Mouse (Mus musculus) erythroid progenitor cell, adult 5-6 weeks (primary cell): ENCODE measurements around the gene Lpcat3. TPM values are rescaled to one million over a fixed set of nuclear protein-coding genes. Genes with fewer than 3 reads are reported as not detected.
"Not testable (repeated sequence)": the region's sequence is repeated elsewhere in the genome, so short reads cannot be mapped to it uniquely, and the experiment has no call there.

Experiments used
- ATAC-seq: replicated peaks from 2 replicates; pipeline ENCODE4 v1.8.0; 2016; ENCODE audit warnings: moderate number of reproducible peaks, mild to moderate bottlenecking, moderate TSS enrichment, inconsistent platforms; ENCODE audit not compliant: poor library complexity, low FRiP score, severe bottlenecking
- total RNA-seq, 2 experiments: library from RNA; stranded (forward) in 1 of 2; stranded (reverse) in 1 of 2; fragments of 150-400 nt in 1 of 2; fragments of 186-747, 209-891 nt in 1 of 2; gene quantifications; 2 replicates each; pipeline versions ENCODE4 v1.2.3 to v1.2.4; 2015 to 2017; ENCODE audit warnings: low replicate concordance in 2 of 2

Gene Lpcat3
- total RNA-seq (2015; ENCODE audit: low replicate concordance) (452 and 538 TPM in 2 replicates), total RNA-seq (2017; ENCODE audit: low replicate concordance) (191 and 249 TPM in 2 replicates)

GRCm38 (mm10) chr6:124662477-124663423 lies at the start of gene Lpcat3:
Gene Lpcat3 (plus strand): TSS chr6:124663027.
- peak; percentile 92 for ATAC-seq

- ATAC-seq, result no peak
These were observed 37.2 kb upstream of the Lpcat3 start for GRCm38 (mm10) chr6:124625612-124626011.

GRCm38 (mm10) chr6:124626184-124626583 lies 36.6 kb upstream of the Lpcat3 start:
- ATAC-seq, result not testable (repeated sequence)

DNA sequence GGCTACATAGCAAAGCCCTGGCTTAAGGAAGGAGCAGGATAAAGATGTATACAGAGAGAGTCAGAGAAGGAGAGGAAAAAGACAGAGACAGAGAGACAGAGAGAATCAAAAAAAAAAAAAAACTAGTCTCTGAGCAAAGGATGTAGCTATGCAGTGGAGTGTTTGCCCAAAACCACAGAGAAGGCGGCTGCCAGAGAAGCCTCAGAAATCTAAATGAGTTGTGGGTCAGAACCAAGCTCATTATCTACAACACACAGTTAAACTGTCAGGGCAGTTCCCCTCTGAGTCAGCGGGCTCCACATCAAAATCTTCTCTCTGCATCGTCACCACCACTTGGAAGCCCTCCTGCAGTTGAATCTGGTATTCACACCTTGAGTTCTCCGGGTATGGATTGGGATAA lies 32.1 kb upstream of the Lpcat3 start:
- no peak for ATAC-seq

DNA sequence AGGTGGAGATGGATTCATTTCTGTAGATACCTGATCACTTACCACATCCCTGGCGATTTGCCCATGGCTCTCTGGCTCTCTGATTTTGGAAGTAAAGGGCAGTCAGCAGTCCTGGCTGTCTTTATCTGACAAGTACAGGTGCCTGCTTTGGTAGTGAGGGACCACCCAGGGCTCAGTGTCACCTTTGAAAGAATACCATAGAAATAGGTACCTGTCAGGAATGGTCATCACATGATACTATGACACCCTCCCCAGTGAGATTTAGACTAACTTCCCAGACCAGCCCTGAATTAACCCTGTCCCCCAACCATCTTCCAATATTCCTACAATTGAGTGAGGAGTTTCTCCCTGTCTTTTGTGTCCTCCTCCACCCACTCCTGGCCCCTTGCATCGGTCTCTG lies 26.8 kb upstream of the Lpcat3 start, which contains the start of gene C1s2:
Gene C1s2 (minus strand): TSS at position 101 of the 400 bp plus-strand sequence.
- ATAC-seq, result not testable (repeated sequence)

DNA sequence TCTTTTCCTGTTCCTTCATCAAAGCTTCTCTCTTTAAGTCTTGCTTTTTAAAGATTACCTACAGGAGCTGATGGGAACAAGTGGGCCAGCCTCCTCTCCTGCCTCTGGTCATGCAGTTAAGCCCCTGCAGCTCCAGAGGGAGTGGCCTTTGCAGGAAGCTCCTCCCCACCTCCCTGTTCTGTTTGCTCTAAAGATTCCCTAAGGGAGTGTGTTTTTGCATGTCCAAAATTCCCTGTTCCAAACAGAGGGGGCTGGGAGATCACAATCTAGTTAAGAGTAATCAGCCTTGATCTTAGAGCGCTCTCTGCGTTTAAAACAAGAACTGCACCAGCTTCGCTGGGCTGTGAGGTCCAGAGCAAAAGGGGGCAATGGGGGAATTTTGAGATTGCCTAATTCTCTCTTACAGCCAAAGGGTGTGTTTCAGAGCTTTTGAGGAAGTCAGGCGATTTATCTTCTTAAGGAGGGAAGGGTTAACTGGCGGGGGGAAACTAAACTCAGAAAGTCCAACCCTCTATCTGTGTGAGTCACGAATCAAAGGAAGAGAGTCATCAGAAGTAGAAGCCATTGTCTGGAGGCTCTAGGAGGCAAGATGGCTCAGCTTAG lies 25.9 kb upstream of the Lpcat3 start:
- ATAC-seq, result not testable (repeated sequence)

GRCm38 (mm10) chr6:124640041-124640440 lies 22.8 kb upstream of the Lpcat3 start:
- no peak for ATAC-seq

DNA sequence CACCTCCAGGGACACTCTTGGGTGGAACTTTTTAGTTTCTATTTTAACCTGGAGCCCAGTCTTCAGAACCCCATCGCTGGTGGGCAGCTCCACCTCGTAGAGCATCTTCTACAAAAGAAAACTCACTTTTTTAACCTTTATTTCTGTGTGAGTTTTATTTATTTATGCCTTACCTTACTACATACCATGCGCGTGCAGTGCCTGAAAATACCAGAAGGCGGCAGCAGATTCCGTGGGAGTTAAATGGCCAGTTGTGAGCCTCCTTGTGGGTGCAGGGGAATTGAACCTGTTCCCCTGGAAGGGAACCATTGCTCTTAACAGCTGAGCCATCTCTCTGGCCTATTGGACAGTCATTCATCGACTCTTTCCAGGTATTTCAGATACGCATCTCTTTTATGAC lies 21.8 kb upstream of the Lpcat3 start:
- ATAC-seq, result peak; percentile 69

DNA sequence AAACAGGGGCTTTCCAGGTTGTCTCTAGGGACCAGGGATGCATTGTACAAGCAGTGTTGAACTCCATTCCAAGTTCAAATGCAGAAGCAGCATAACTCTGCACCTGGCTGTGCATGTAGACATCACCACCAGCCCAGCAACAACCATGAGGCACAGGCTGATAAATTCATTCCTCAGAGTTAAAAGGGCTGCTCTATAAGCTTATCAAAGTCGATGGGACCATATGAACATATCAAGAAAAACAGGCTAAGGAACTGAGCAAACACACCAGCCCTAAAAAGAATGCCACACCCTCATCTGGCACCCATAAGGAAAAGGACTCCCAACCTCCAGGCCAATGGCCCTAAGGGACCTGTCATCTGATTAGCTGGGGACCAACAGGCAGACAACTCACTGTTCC lies 16.4 kb upstream of the Lpcat3 start:
- ATAC-seq, result peak; percentile 89

DNA sequence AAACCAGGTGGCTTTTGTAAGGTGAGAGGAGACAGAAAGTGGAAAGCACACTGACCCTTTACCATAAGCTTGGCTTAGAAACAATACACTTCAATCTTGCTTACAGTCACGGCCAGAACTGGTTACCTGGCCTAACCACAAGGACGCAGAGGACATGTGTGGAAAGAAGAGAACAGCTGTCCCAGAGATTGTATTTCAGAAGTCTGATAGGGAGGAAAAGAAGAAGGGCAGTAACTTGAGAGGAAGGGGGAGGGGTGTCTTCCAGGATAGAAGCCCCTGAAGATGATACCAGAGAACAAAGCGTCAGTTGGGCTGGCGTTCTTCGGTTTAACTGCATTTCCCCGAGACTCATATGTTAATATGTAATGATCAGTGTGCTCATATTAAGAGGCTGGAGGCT lies 6.9 kb upstream of the Lpcat3 start:
- no peak for ATAC-seq

GRCm38 (mm10) chr6:124658067-124658466 lies 4.8 kb upstream of the Lpcat3 start:
- no peak for ATAC-seq

DNA sequence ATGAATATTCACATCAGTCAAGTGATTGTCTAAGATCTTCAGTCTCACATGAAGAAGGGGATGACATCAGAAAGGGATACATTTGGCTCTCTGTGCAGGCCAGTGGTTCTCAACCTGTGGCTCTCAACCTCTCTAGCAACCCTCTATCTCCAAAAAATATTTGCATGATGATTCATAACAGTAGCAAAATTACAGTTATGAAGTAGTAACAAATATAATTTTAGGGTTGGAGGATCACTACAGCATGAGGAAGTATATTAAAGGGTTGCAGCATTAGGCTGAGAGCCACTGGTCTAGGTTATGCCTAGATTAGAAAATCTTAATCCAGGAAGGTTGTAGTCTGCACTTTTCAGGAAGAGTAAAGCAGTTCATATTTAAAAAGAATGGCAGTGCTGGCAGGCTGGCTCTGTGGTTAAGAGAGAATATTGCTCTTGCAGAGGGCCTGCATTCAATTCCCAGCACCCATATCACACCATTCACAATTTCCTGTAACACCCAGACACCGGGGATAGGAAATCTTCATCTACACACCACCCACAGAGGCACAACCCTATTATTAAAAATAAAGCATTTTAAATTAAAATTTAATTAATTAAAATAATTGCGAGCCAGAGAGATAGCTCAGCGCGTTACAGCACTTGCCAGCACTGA lies 1.5 kb upstream of the Lpcat3 start:
- ATAC-seq, result no peak

DNA sequence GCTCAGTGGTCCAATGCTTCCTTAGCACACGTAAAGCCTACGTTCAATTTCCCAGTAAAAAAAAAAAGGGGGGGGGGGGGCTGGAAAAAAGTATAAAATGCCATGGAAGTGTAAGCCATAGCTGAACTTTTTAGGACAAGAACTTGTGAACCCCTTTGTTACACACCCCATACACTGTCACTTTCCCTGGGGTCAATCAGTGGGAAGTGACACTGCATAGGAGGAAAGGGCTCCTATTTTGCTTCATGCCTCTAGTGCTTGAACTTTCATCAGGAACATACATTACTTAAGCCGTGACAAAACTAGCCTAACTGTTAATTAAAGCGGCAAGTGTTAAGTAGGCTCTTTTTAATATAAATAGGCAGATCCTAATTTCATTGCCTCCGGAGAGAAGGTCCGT lies 832 bp upstream of the Lpcat3 start:
- no peak for ATAC-seq

DNA sequence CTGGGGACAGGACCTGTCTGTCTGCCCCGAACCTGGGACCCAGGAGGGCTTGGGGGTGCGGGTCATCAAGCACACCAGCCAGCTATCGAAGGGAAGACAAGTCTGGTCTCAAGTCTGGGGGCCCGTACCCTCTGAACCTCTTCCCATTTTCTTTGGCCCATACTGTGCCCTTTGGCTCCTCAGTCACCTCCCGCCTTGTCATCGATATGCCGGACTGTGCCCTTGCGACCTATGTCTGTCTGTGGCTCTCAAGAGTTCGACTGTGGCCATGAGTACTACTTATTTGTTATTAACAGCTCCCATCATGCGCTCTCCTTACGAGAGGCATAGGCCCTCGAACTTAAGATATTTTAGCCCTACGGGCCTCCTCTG lies 583 bp downstream of the Lpcat3 start:
- ATAC-seq, result peak; percentile 26

DNA sequence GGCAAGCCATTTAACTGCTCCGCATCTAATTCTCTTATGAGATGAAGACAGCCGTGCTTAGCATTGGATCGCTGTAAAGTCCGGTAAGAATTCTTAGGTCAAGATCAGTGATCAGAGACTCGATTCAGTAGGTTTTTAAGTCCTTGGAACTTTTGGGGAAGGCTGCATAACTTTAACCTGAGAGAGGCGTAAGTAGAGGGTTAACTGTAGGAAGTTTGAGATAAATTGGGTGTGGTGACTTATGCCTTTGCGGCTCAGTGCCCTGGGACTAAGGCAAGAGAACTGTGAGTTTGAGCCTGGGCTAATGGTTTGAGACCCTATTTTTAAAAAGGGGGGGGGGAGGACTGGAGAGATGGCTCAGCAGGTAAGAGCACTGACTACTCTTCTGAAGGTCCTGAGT lies 1.4 kb downstream of the Lpcat3 start:
- peak; percentile 48 for ATAC-seq

- ATAC-seq, result no peak
These were observed 2.2 kb downstream of the Lpcat3 start for GRCm38 (mm10) chr6:124665011-124665410.

GRCm38 (mm10) chr6:124669234-124669859 lies 6.5 kb downstream of the Lpcat3 start:
- no peak for ATAC-seq

- no peak for ATAC-seq
These were observed 7.6 kb downstream of the Lpcat3 start for GRCm38 (mm10) chr6:124670281-124670900.

- no peak for ATAC-seq
These were observed 9.3 kb downstream of the Lpcat3 start for GRCm38 (mm10) chr6:124672100-124672499.

- no peak for ATAC-seq
These were observed 10.8 kb downstream of the Lpcat3 start for GRCm38 (mm10) chr6:124673619-124674018.
